Mouse (Mus musculus) left cerebral cortex, adult 18-20 months (tissue): ENCODE results near the gene Jag1. TPM values are rescaled to one million over a fixed set of nuclear protein-coding genes. Genes with fewer than 3 reads are reported as not detected.

ENCODE experiments used
- DNase-seq, 2 experiments: peaks; one replicate each; pipeline ENCODE4 v3.0.0; 2021 to 2022; ENCODE audit warnings: low spot score in 2 of 2, mixed read lengths in 1 of 2
- total RNA-seq, 2 experiments: library from RNA; stranded (reverse); gene quantifications; 2 replicates each; pipeline ENCODE4 v1.2.3; 2021

Jag1 gene
- total RNA-seq, 2 experiments from 2014 or later, result 5.6 to 6.7 TPM

GRCm38 (mm10) chr2:137107203-137107602 lies 9.2 kb downstream of the Jag1 start:
- no peak for DNase-seq

GRCm38 (mm10) chr2:137101074-137101473 lies 15.4 kb downstream of the Jag1 start:
- no peak for DNase-seq

GRCm38 (mm10) chr2:137099211-137099734 lies 17.2 kb downstream of the Jag1 start:
- no peak for DNase-seq

GRCm38 (mm10) chr2:137098269-137099035 lies 18.0 kb downstream of the Jag1 start:
- DNase-seq, result no peak

- no peak for DNase-seq
Observed at GRCm38 (mm10) chr2:137096981-137097460, 19.4 kb downstream of the Jag1 start.

GRCm38 (mm10) chr2:137094301-137094700 lies 22.1 kb downstream of the Jag1 start:
- no peak for DNase-seq

GRCm38 (mm10) chr2:137093298-137093630 lies 23.2 kb downstream of the Jag1 start:
- no peak for DNase-seq

- no peak for DNase-seq
Observed at GRCm38 (mm10) chr2:137092523-137093297, 23.7 kb downstream of the Jag1 start.

- no peak for DNase-seq
Observed at GRCm38 (mm10) chr2:137091766-137092522, 24.5 kb downstream of the Jag1 start.

GRCm38 (mm10) chr2:137087705-137088104 lies 28.7 kb downstream of the Jag1 start:
- no peak for DNase-seq

- no peak for DNase-seq
Observed at GRCm38 (mm10) chr2:137086621-137087395, 29.6 kb downstream of the Jag1 start.

GRCm38 (mm10) chr2:137085257-137085656 lies 31.2 kb downstream of the Jag1 start:
- no peak for DNase-seq

GRCm38 (mm10) chr2:137082896-137083620 lies 33.4 kb downstream of the Jag1 start:
- DNase-seq, result peak in 1 of 2 experiments; percentile 39

GRCm38 (mm10) chr2:137081001-137081400 lies 35.4 kb downstream of the Jag1 start:
- no peak for DNase-seq

- DNase-seq, result no peak
Observed at GRCm38 (mm10) chr2:137080468-137080867, 36.0 kb downstream of the Jag1 start.

GRCm38 (mm10) chr2:137079721-137080320 lies 36.6 kb downstream of the Jag1 start:
- DNase-seq, result no peak

GRCm38 (mm10) chr2:137078771-137079170 lies 37.7 kb downstream of the Jag1 start:
- DNase-seq, result no peak

- DNase-seq, result no peak
Observed at GRCm38 (mm10) chr2:137074313-137074620, 42.2 kb downstream of the Jag1 start.

- DNase-seq, result peak in 1 of 2 experiments; percentile 39
Observed at GRCm38 (mm10) chr2:137073473-137074312, 42.8 kb downstream of the Jag1 start.
